Mouse (Mus musculus) bone marrow, adult 2 months (tissue): Measurements from ENCODE around the gene Csnk1d. TPM values are rescaled to one million over a fixed set of nuclear protein-coding genes. Genes with fewer than 3 reads are reported as not detected.

Source experiments
- H3K27ac ChIP-seq: fragments of 200-500 bp; 2 replicates; pipeline ENCODE4 v1.5.1; 2012; ENCODE audit warnings: low read depth, mild to moderate bottlenecking, control low read depth, inconsistent platforms, low read length; ENCODE audit not compliant: control insufficient read depth, poor library complexity, insufficient read depth
- H3K4me1 ChIP-seq: fragments of 200-500 bp; 2 replicates; pipeline ENCODE4 v1.6.1; 2011; ENCODE audit warnings: low read length; ENCODE audit not compliant: control insufficient read depth, insufficient read depth
- H3K4me3 ChIP-seq: fragments of 200-500 bp; replicated peaks from 2 replicates; pipeline ENCODE3; 2011; ENCODE audit warnings: mild to moderate bottlenecking, low read depth, low read length, control low read depth; ENCODE audit not compliant: control insufficient read depth
- CTCF ChIP-seq: fragments of 200-500 bp; IDR thresholded peaks from 2 replicates; pipeline ENCODE4 v1.5.1; 2011; ENCODE audit warnings: low read length, control low read depth; ENCODE audit not compliant: control insufficient read depth, insufficient read depth
- POLR2A ChIP-seq: fragments of 200-500 bp; IDR thresholded peaks from 2 replicates; pipeline ENCODE4 v1.6.1; 2011; ENCODE audit warnings: low read depth, mild to moderate bottlenecking, control low read depth, low read length, borderline replicate concordance; ENCODE audit not compliant: control insufficient read depth
- WGBS: fragments of 180-500 bp; shearing (Covaris S2); methylation state at CpG from one replicate; pipeline ENCODE4 v1.1.7; 2018; 5-methylcytosine and 5-hydroxymethylcytosine counted together
- polyA plus RNA-seq: library from polyadenylated mRNA; stranded (reverse); fragments of >200 nt; gene quantifications from 2 replicates; pipeline ENCODE4 v1.2.4, GENCODE M21; 2011; ENCODE audit warnings: low replicate concordance; ENCODE audit not compliant: missing spikeins, insufficient read depth, insufficient read length

Gene Csnk1d
- polyA plus RNA-seq, 1 experiment: 58.3 TPM

DNA sequence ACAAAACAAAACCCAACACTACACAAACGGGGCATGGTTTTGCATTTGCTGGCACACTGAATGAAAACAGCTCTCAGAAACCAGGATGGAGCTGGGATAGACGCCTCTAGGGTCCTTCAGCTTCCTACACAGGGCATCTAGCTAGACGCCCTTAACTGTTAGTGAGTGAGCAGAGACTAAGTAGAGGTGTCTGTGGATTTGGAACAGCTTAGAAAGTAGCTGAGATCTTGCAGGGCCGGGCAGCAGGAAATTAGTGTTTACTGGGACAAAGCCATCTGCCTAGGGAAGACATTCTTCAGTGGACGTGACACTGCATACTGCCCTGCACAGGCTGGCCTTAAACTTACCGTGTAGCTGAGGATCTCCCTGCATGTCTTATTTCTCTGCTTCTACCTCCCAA lies 24.3 kb upstream of the Csnk1d start:
- TF ChIP-seq POLR2A: no peak
- Histone ChIP-seq H3K27ac (no peak overlapping the region), H3K4me3 (no peak overlapping the region), H3K4me1 (no peaks in the 10 kb centered on the region)
- 64% methylated on average over 6 of the region's 6 CpGs for WGBS

DNA sequence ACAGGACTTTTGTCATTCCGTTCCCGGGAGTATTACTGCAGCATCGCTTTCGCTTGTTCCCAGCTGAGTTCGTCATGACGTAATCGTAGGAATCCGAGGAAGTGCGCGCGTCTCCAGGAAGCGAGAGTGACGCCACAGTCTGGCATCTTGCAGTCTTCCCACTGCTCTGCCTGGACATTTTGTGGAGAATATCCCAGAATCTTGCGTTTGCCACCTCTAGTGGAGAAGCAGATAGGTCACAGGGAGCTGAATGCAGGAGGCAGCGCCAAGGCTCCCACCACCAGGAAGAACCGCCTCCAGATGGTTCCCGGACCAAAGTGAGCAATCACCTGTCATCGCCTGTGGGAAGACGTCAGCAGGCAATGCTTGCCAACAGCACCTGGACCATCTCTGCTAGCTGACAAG lies 23.8 kb upstream of the Csnk1d start:
- Histone ChIP-seq H3K27ac (no peak overlapping the region), H3K4me1 (no peaks in the 10 kb centered on the region), H3K4me3 (no peak overlapping the region)
- 51% methylated on average over 19 of the region's 19 CpGs for WGBS
- no peak for TF ChIP-seq CTCF
- TF ChIP-seq POLR2A: no peak

DNA sequence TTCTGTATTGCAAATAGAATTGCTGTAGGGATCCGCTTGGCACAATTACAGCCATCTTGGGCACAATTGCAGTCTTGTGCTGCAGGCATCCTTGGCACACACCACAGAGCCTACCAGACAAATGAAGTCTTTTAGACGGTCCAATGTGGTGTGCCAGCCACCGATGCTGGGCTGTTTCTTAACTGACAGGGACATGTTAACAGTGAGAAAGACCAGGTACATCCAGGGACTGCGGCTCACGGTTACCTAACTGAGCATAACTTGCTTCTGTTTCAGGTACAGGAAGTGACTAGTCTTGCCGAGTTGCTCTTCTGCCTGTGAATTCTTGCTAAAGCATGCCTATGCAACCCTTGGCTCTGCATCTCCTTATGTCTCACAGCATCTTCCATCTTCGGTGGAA lies 22.5 kb upstream of the Csnk1d start:
- Histone ChIP-seq H3K4me3 (no peak overlapping the region), H3K27ac (no peak overlapping the region), H3K4me1 (no peaks in the 10 kb centered on the region)
- 71% methylated on average over 7 of the region's 7 CpGs for WGBS
- TF ChIP-seq POLR2A: no peak
- no peak for TF ChIP-seq CTCF

DNA sequence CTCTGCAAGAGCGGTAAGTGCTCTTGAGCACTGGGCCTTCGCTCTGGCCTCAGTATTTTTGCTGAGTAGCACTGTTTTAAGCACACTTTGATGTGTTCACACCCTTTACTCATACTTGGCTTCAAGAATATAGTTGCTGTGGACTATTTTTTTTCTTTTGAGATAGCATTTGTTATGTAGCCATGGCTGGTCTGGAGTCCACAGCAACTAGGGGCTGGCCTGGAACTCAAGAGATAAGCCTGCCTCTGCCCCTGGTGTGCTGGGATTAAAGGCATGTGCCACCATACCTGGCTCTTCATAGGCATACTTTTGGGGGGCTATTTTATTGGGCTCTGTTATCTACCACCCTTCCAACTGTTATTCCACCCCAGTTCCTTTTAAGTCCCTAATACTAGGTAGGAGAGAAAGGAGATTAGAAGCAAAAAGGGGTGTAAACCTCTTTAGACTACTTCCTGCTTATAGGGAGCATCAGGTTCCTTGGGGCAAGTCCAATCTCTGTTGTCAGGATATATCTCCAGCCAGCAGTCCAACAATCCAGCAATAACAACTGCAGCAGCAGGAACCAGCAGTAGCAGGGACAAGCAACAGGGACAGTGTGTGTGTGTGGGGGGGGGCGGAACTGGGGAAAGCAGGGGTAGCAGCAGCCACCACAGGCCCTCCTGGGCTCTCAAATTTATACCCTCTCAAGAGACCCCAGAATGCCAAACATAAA lies 19.1 kb upstream of the Csnk1d start:
- no peak overlapping the region for H3K4me3 ChIP-seq
- 93% methylated on average over 3 of the region's 3 CpGs for WGBS
- no peak for TF ChIP-seq CTCF
- TF ChIP-seq POLR2A: no peak
- H3K4me1 ChIP-seq: no peaks in the 10 kb centered on the region
- no peak overlapping the region for H3K27ac ChIP-seq

DNA sequence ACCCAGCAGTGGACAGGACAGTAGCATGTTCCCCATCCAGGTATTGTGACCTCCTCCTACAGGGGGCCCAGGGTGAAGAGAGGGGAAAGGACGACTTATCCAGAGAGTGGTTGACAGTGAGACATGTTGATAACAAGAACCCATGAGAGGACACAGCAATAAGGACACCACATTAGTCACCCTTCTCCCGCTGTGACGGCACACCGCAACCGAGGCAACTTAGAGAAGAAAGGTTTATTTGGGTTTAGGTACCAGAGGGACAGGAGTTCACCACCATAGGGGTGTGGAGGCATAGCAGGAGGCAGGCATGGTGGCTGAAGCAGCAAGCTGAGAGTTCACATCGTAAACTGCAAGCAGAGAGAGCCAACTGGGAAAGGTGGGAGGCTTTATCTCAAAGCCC lies 15.1 kb upstream of the Csnk1d start:
- no peak overlapping the region for H3K4me3 ChIP-seq
- TF ChIP-seq POLR2A: no peak
- TF ChIP-seq CTCF: no peak
- no peaks in the 10 kb centered on the region; the same call in 1 of the 2 replicates for H3K4me1 ChIP-seq
- 74% methylated on average over 6 of the region's 6 CpGs for WGBS
- no peak overlapping the region for H3K27ac ChIP-seq

DNA sequence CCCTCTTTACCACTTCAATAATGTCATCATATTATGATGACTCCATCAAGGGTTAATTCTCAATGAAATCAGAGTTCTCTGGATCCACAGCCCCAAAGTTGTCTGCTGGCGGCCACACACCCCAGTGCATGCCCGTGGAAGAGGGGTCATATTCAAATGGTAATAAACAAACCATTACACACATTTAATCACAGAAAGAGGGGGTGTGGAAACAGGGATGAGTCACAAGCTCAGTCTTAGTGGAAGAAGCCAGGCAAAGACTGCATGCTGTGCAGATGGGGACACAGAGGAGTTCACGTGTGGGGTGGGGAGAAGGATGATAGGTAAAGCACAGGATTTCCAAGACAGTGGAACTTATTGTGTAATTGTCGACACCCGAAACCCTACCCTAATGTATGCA lies 13.2 kb upstream of the Csnk1d start:
- Histone ChIP-seq H3K4me3 (no peak overlapping the region), H3K4me1 (no peaks in the 10 kb centered on the region; the same call in 1 of the 2 replicates), H3K27ac (no peak overlapping the region)
- TF ChIP-seq CTCF: no peak
- TF ChIP-seq POLR2A: no peak
- WGBS: 64% methylated on average over 5 of the region's 5 CpGs

DNA sequence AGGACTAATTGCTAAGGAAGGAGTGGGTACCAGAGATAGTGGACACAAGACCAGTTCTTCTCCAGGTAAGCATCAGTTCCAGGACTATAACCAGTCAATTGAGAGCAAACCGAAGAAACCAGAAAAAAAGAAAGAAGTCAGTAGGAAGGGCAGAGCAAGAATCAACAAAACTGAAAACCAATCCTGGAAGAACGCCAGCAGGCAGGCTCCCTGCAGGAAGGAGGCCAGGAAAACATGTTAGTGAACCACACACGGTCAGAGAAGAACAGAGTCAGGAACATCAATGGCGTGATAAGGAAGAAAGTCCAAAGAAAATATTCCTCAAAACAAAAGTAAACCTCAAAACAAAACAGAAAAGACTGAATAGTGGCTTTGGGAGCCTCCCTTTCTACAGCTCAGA lies 10.8 kb upstream of the Csnk1d start:
- TF ChIP-seq POLR2A (no peak), CTCF (no peak)
- H3K4me3 ChIP-seq: no peak overlapping the region
- no peak overlapping the region for H3K27ac ChIP-seq
- H3K4me1 ChIP-seq: no peaks in the 10 kb centered on the region; the same call in 1 of the 2 replicates
- 21% methylated on average over 4 of the region's 4 CpGs for WGBS

DNA sequence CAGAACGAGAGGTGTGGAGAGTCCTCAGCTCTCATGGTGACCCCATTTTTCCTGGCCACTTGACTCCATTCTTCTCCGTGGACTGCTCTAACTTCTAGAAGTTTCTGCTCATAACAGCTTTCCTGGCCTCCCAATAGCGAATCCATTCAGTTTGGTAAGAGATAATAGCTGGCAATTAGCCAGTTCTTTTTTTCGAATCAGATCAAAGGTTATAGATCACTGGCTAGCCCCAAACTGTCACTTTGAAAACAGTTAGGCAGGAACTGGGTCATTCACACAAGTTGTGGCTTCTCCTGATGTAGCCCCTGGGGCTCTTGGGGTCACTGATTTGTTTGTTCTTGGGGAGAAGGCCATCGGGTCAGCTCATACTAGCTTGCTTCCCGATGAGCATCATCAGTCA lies 3.6 kb upstream of the Csnk1d start:
- H3K4me3 ChIP-seq: no peak overlapping the region
- WGBS: 81% methylated on average over 6 of the region's 6 CpGs
- no peak overlapping the region for H3K27ac ChIP-seq
- no peak for TF ChIP-seq POLR2A
- no peak for TF ChIP-seq CTCF
- H3K4me1 ChIP-seq: no peaks in the 10 kb centered on the region

DNA sequence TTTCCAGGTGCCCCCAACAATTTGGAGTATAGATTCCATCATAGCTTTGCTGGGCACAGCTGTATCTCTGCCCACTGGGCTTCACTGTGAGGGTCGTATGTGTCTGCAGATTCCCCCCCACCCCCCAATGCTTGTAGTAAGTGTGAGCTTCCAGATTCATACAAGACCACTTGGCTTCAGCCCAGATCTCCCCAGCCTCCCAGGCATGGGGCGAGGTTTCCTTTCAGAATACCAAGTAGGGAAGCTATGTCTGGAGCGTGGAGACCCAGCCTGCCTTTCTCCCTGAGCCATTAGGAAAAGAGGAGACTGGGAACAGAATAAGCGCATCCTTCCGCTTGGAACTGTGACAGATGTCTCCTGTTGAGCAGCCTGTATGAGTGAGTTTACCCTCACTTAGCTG lies 2.5 kb upstream of the Csnk1d start:
- Histone ChIP-seq H3K27ac (no peak overlapping the region), H3K4me1 (no peaks in the 10 kb centered on the region; the same call in 1 of the 2 replicates), H3K4me3 (no peak overlapping the region)
- WGBS: 86% methylated on average over 5 of the region's 5 CpGs
- TF ChIP-seq POLR2A: no peak
- no peak for TF ChIP-seq CTCF
